Mouse (Mus musculus): ENCODE results near the gene Kif1bp.

DNA sequence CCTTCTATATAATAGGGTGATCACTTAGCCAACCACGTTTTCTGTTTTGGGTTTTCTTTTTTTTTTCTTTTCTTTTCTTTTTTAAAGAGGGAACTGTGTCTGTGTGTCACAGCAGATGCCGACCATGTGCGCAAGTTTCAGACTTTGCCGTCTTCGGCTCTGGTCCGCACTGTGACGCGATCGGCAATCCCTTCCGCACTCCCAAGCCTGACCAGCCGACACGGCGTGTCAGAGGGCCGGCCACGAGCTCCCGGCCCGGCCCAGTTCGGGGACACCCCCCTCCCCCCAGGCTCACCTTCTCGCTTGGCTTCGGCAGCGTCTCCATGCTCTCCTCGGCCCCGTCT is 23.5 kb upstream of the Kif1bp start:
- no peak for TF ChIP-seq GATA1 (IDR thresholded peaks at IDR 0.05; ENCODE audit: low read length)
- no peak for TF ChIP-seq TAL1 (IDR thresholded peaks at IDR 0.05; ENCODE audit: low read length)
